In the genomic region with DNA sequence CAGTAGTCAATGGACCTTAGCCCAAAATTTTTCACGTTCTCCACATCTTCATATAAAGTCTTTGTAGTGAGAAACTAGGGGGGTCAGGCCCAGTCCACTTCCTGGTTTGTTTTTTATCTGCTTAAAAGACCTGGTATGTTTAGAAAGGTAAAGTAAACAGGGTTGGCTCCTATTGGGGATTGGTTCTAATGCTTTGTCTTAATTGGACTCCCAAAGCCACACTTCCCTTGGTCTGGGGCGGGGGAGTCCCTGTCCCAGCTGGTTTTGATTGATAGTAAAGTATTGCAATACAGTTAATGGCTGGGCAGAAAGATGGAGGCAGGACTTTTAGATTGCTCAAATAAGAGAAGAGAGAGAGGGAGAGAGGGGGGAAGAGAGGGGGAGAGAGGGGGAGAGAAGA, we compare ENCODE assay signal across 27 mouse cellular contexts. TPM values are rescaled to one million over a fixed set of nuclear protein-coding genes. Genes with fewer than 3 reads are reported as not detected.
A peak's percentile ranks its signal among the peaks of the same experiment; 100 is the strongest.
DNase-seq lines count a peak whose midpoint lies in the region; ATAC-seq and TF ChIP-seq lines count a peak whose summit lies in the region.
"Had no signal": no experiment of that assay in that cellular context is flagged by ENCODE, and none has a peak within 500 bp of the region (broad histone marks: within the 10 kb centered on the region; RNA-seq: fewer than 3 reads in every experiment).

No protein-coding gene starts in this region.

- no peak for ATAC-seq in forebrain, embryonic 11.5 days (replicated peaks; ENCODE audit: low FRiP score)
- ATAC-seq in forebrain, embryonic 14.5 days, result no peak
- ATAC-seq in liver, embryonic 11.5 days (replicated peaks; ENCODE audit: low FRiP score), result peak; percentile 46; the same call in 1 of the 2 replicates
- no peak for ATAC-seq in liver, postnatal 0 days
- peak; percentile 72 for ATAC-seq in stomach, embryonic 15.5 days (ENCODE audit: insufficient read depth, low FRiP score, low read depth)
- ATAC-seq: forebrain, embryonic 16.5 days; hindbrain, postnatal 0 days; midbrain, embryonic 13.5 days had no signal

- H3K27me3 ChIP-seq in forebrain, embryonic 11.5 days (ENCODE audit: control insufficient read depth, insufficient read depth, low read length), result no peaks in the 10 kb centered on the region
- H3K27me3 ChIP-seq in forebrain, embryonic 14.5 days (replicated peaks; ENCODE audit: control insufficient read depth, insufficient read depth, low read length), result no peaks in the 10 kb centered on the region
- no peaks in the 10 kb centered on the region for H3K27me3 ChIP-seq in liver, embryonic 11.5 days (replicated peaks; ENCODE audit: control insufficient read depth, insufficient read depth, low read length)
- no peaks in the 10 kb centered on the region for H3K27me3 ChIP-seq in liver, postnatal 0 days (ENCODE audit: insufficient read depth, low read length)
- no peaks in the 10 kb centered on the region for H3K27me3 ChIP-seq in stomach, embryonic 15.5 days (replicated peaks)
- H3K27me3 ChIP-seq: megakaryocyte, embryonic 14.5 days; midbrain, embryonic 13.5 days; neural tube, embryonic 13.5 days had no signal

- H3K27ac ChIP-seq in forebrain, embryonic 11.5 days (ENCODE audit: low read depth, low read length), result no peak overlapping the region
- H3K27ac ChIP-seq in forebrain, embryonic 14.5 days (ENCODE audit: low read depth, low read length), result no peak overlapping the region
- H3K27ac ChIP-seq in liver, embryonic 11.5 days (ENCODE audit: low read depth, low read length), result no peak overlapping the region
- no peak overlapping the region for H3K27ac ChIP-seq in liver, postnatal 0 days (ENCODE audit: low read depth)
- peak overlapping the region; percentile 48; the same call in 1 of the 2 replicates for H3K27ac ChIP-seq in stomach, embryonic 15.5 days
- H3K27ac ChIP-seq: heart, embryonic 10.5 days; hindbrain, embryonic 10.5 days; hindbrain, postnatal 0 days; left cerebral cortex, adult 2 months; midbrain, embryonic 13.5 days; neural tube, embryonic 13.5 days had no signal

- no peak for TF ChIP-seq CTCF in liver, postnatal 0 days (IDR thresholded peaks at IDR 0.05; ENCODE audit: low read depth)

- H3K4me2 ChIP-seq in forebrain, embryonic 11.5 days (ENCODE audit: low read depth, low read length, severe bottlenecking), result no peak overlapping the region
- no peak overlapping the region for H3K4me2 ChIP-seq in forebrain, embryonic 14.5 days (ENCODE audit: low read length)
- no peak overlapping the region for H3K4me2 ChIP-seq in liver, embryonic 11.5 days
- H3K4me2 ChIP-seq in liver, postnatal 0 days (ENCODE audit: low read depth, low read length), result no peak overlapping the region
- no peak overlapping the region for H3K4me2 ChIP-seq in stomach, embryonic 15.5 days
- H3K4me2 ChIP-seq: midbrain, embryonic 13.5 days; neural tube, embryonic 13.5 days had no signal

- WGBS in forebrain, embryonic 11.5 days, result 87% methylated on average over 2 of the region's 2 CpGs
- 77% methylated on average over 2 of the region's 2 CpGs for WGBS in forebrain, embryonic 14.5 days
- WGBS in liver, embryonic 11.5 days, result 36% methylated on average over 2 of the region's 2 CpGs
- 35% methylated on average over 2 of the region's 2 CpGs for WGBS in liver, postnatal 0 days (ENCODE audit: insufficient replicate concordance)
- 46% methylated on average over 2 of the region's 2 CpGs for WGBS in stomach, embryonic 15.5 days

- TF ChIP-seq EP300 in liver, postnatal 0 days (IDR thresholded peaks at IDR 0.05; ENCODE audit: low read depth), result no peak

- H3K4me1 ChIP-seq in forebrain, embryonic 11.5 days (replicated peaks; ENCODE audit: control insufficient read depth, insufficient read depth, low read length), result no peaks in the 10 kb centered on the region
- no peaks in the 10 kb centered on the region for H3K4me1 ChIP-seq in forebrain, embryonic 14.5 days (ENCODE audit: control insufficient read depth, insufficient read depth, low read length)
- H3K4me1 ChIP-seq in liver, embryonic 11.5 days (replicated peaks; ENCODE audit: control insufficient read depth, insufficient read depth, low read length), result no peaks in the 10 kb centered on the region; the same call in 1 of the 2 replicates
- peaks cover 5% of the 10 kb centered on the region; the same call in 1 of the 2 replicates for H3K4me1 ChIP-seq in liver, postnatal 0 days (ENCODE audit: insufficient read depth)
- H3K4me1 ChIP-seq in stomach, embryonic 15.5 days, result no peaks in the 10 kb centered on the region
- H3K4me1 ChIP-seq: midbrain, embryonic 13.5 days; neural tube, embryonic 13.5 days had no signal

- no peaks in the 10 kb centered on the region for H3K9me3 ChIP-seq in forebrain, embryonic 11.5 days (ENCODE audit: control insufficient read depth, low read length)
- no peaks in the 10 kb centered on the region for H3K9me3 ChIP-seq in forebrain, embryonic 14.5 days (replicated peaks; ENCODE audit: control insufficient read depth, low read length)
- H3K9me3 ChIP-seq in liver, embryonic 11.5 days (ENCODE audit: control insufficient read depth, low read length), result no peaks in the 10 kb centered on the region
- H3K9me3 ChIP-seq in liver, postnatal 0 days (ENCODE audit: low read length), result no peaks in the 10 kb centered on the region
- H3K9me3 ChIP-seq in stomach, embryonic 15.5 days, result no peaks in the 10 kb centered on the region
- H3K9me3 ChIP-seq: heart, embryonic 10.5 days; hindbrain, embryonic 10.5 days; megakaryocyte, embryonic 14.5 days; midbrain, embryonic 13.5 days; neural tube, embryonic 13.5 days had no signal

- peak; percentile 13 for DNase-seq in forebrain, embryonic 11.5 days (ENCODE audit: low spot score)
- no peak for DNase-seq in forebrain, embryonic 14.5 days (ENCODE audit: low spot score)
- no peak for DNase-seq in liver, embryonic 11.5 days (ENCODE audit: low spot score)
- no peak for DNase-seq in liver, postnatal 0 days
- peak; percentile 54 for DNase-seq in NIH3T3 (ENCODE audit: low read depth)
- no peak for DNase-seq in frontal cortex, adult 2 months (ENCODE audit: extremely low spot score in 1 of 2, low spot score in 1 of 2)
- no peak for DNase-seq in heart, adult 8-10 months (ENCODE audit: low spot score)
- DNase-seq: adrenal gland, adult 8-10 months; cerebellum, adult 18-20 months; cerebellum, postnatal 36 days; gastrocnemius, postnatal 36 days; kidney, adult 18-20 months; kidney, postnatal 10 days; lung, postnatal 36 days; right cerebral cortex, postnatal 4 days had no signal

- H3K36me3 ChIP-seq in forebrain, embryonic 11.5 days (ENCODE audit: control insufficient read depth, insufficient read depth, low read length), result no peaks in the 10 kb centered on the region
- no peaks in the 10 kb centered on the region for H3K36me3 ChIP-seq in forebrain, embryonic 14.5 days (ENCODE audit: control insufficient read depth, insufficient read depth, low read length)
- H3K36me3 ChIP-seq in liver, embryonic 11.5 days (ENCODE audit: control insufficient read depth, insufficient read depth, low read length), result no peaks in the 10 kb centered on the region
- H3K36me3 ChIP-seq in liver, postnatal 0 days (replicated peaks; ENCODE audit: insufficient read depth, low read length), result no peaks in the 10 kb centered on the region
- H3K36me3 ChIP-seq in stomach, embryonic 15.5 days, result no peaks in the 10 kb centered on the region
- H3K36me3 ChIP-seq: heart, embryonic 10.5 days; hindbrain, embryonic 10.5 days; midbrain, embryonic 13.5 days; neural tube, embryonic 13.5 days had no signal

- H3K9ac ChIP-seq in forebrain, embryonic 11.5 days (ENCODE audit: low read length), result no peak overlapping the region
- H3K9ac ChIP-seq in forebrain, embryonic 14.5 days (ENCODE audit: low read length), result no peak overlapping the region
- no peak overlapping the region for H3K9ac ChIP-seq in liver, embryonic 11.5 days (ENCODE audit: low read depth, low read length)
- H3K9ac ChIP-seq in liver, postnatal 0 days (replicated peaks), result no peak overlapping the region
- H3K9ac ChIP-seq in stomach, embryonic 15.5 days, result no peak overlapping the region
- H3K9ac ChIP-seq: midbrain, embryonic 13.5 days; neural tube, embryonic 13.5 days had no signal

- no peak overlapping the region for H3K4me3 ChIP-seq in forebrain, embryonic 11.5 days (ENCODE audit: low read depth, low read length)
- H3K4me3 ChIP-seq in forebrain, embryonic 14.5 days (ENCODE audit: low read depth, low read length), result no peak overlapping the region
- no peak overlapping the region for H3K4me3 ChIP-seq in liver, embryonic 11.5 days (ENCODE audit: low read depth, low read length)
- no peak overlapping the region for H3K4me3 ChIP-seq in liver, postnatal 0 days (ENCODE audit: low read depth, low read length)
- no peak overlapping the region for H3K4me3 ChIP-seq in stomach, embryonic 15.5 days (replicated peaks)
- H3K4me3 ChIP-seq: heart, embryonic 10.5 days; hindbrain, embryonic 10.5 days; left cerebral cortex, adult 2 months; midbrain, embryonic 13.5 days; neural tube, embryonic 13.5 days had no signal

RNA-seq across cellular contexts. Expression of a gene that starts 21.0 kb away (rescaled TPM):
- polyA plus RNA-seq in forebrain, embryonic 11.5 days (2014; fragmentation: Nextera tagmentation; extraction: Ambion mirVana), result not detected in 2 replicates
- 0.23 and 0.28 TPM in 2 replicates for polyA plus RNA-seq in forebrain, embryonic 14.5 days (2014; fragmentation: Nextera tagmentation; extraction: Ambion mirVana)
- polyA plus RNA-seq in liver, embryonic 11.5 days (2014; fragmentation: Nextera tagmentation; extraction: Ambion mirVana), result 0.22 and 0.34 TPM in 2 replicates
- 0.40 and 0.42 TPM in 2 replicates for polyA plus RNA-seq in liver, postnatal 0 days (2015; fragmentation: Nextera tagmentation; extraction: Ambion mirVana)
- polyA plus RNA-seq in stomach, embryonic 15.5 days (2015; fragmentation: Nextera tagmentation; extraction: Ambion mirVana), result 40.1 and 57.2 TPM in 2 replicates
- 0.18 TPM in 1 of 2 replicates, not detected in the other for polyA plus RNA-seq in frontal cortex, adult 2 months (2012; rRNA removed)
- under 1 TPM in 2 of 4 experiments, not detected in 2; 0.44 to 0.57 TPM for total RNA-seq in heart, adult 8-10 months (2022)
- total RNA-seq: gastrocnemius, postnatal 36 days; hindbrain, postnatal 0 days; left cerebral cortex, postnatal 36 days had no signal
- polyA plus RNA-seq: hindbrain, embryonic 10.5 days; hindbrain, postnatal 0 days; midbrain, embryonic 13.5 days; neural tube, embryonic 13.5 days had no signal

RNA-seq across cellular contexts. Expression of a gene that starts 22.6 kb away (rescaled TPM):
- not detected in 2 replicates for polyA plus RNA-seq in forebrain, embryonic 11.5 days (2014; fragmentation: Nextera tagmentation; extraction: Ambion mirVana)
- not detected in 2 replicates for polyA plus RNA-seq in forebrain, embryonic 14.5 days (2014; fragmentation: Nextera tagmentation; extraction: Ambion mirVana)
- not detected in 2 replicates for polyA plus RNA-seq in liver, embryonic 11.5 days (2014; fragmentation: Nextera tagmentation; extraction: Ambion mirVana)
- polyA plus RNA-seq in liver, postnatal 0 days (2015; fragmentation: Nextera tagmentation; extraction: Ambion mirVana), result 0.34 and 0.77 TPM in 2 replicates
- polyA plus RNA-seq in stomach, embryonic 15.5 days (2015; fragmentation: Nextera tagmentation; extraction: Ambion mirVana), result not detected in 2 replicates
- 0.50 and 1.1 TPM in 2 replicates for polyA plus RNA-seq in frontal cortex, adult 2 months (2012; rRNA removed)
- total RNA-seq in heart, adult 8-10 months (2022), result under 1 TPM in 1 of 4 experiments, not detected in 3; 0.81 TPM
- total RNA-seq: gastrocnemius, postnatal 36 days; hindbrain, postnatal 0 days had no signal
- polyA plus RNA-seq: embryonic facial prominence, embryonic 14.5 days; forebrain, embryonic 16.5 days; heart, embryonic 10.5 days; hindbrain, embryonic 10.5 days; liver, embryonic 16.5 days; midbrain, embryonic 13.5 days; neural tube, embryonic 13.5 days had no signal

RNA-seq across cellular contexts. Expression of a gene that starts 25.4 kb away (rescaled TPM):
- 1.9 and 2.2 TPM in 2 replicates for polyA plus RNA-seq in forebrain, embryonic 11.5 days (2014; fragmentation: Nextera tagmentation; extraction: Ambion mirVana)
- polyA plus RNA-seq in forebrain, embryonic 14.5 days (2014; fragmentation: Nextera tagmentation; extraction: Ambion mirVana), result 5.0 and 9.4 TPM in 2 replicates
- 7.7 and 8.2 TPM in 2 replicates for polyA plus RNA-seq in liver, embryonic 11.5 days (2014; fragmentation: Nextera tagmentation; extraction: Ambion mirVana)
- 4.5 and 6.2 TPM in 2 replicates for polyA plus RNA-seq in liver, postnatal 0 days (2015; fragmentation: Nextera tagmentation; extraction: Ambion mirVana)
- 150 and 225 TPM in 2 replicates for polyA plus RNA-seq in stomach, embryonic 15.5 days (2015; fragmentation: Nextera tagmentation; extraction: Ambion mirVana)
- polyA plus RNA-seq in frontal cortex, adult 2 months (2012; rRNA removed), result 156 and 163 TPM in 2 replicates
- total RNA-seq in heart, adult 8-10 months (2022), result 100 to 1,000 TPM; 260 to 429 (median 309) TPM

RNA-seq across cellular contexts. Expression of a gene that starts 40.7 kb away (rescaled TPM):
- polyA plus RNA-seq in forebrain, embryonic 11.5 days (2014; fragmentation: Nextera tagmentation; extraction: Ambion mirVana), result 21.3 and 25.2 TPM in 2 replicates
- polyA plus RNA-seq in forebrain, embryonic 14.5 days (2014; fragmentation: Nextera tagmentation; extraction: Ambion mirVana), result 17.9 and 18.8 TPM in 2 replicates
- 181 and 183 TPM in 2 replicates for polyA plus RNA-seq in liver, embryonic 11.5 days (2014; fragmentation: Nextera tagmentation; extraction: Ambion mirVana)
- 190 and 192 TPM in 2 replicates for polyA plus RNA-seq in liver, postnatal 0 days (2015; fragmentation: Nextera tagmentation; extraction: Ambion mirVana)
- 56.1 and 70.2 TPM in 2 replicates for polyA plus RNA-seq in stomach, embryonic 15.5 days (2015; fragmentation: Nextera tagmentation; extraction: Ambion mirVana)
- 25.5 and 28.9 TPM in 2 replicates for polyA plus RNA-seq in frontal cortex, adult 2 months (2012; rRNA removed)
- 10 to 100 TPM; 19.6 to 27.6 (median 22.0) TPM for total RNA-seq in heart, adult 8-10 months (2022)

RNA-seq across cellular contexts. Expression of a gene that starts 43.5 kb away (rescaled TPM):
- polyA plus RNA-seq in forebrain, embryonic 11.5 days (2014; fragmentation: Nextera tagmentation; extraction: Ambion mirVana), result 0.61 and 0.99 TPM in 2 replicates
- 0.14 TPM in 1 of 2 replicates, not detected in the other for polyA plus RNA-seq in forebrain, embryonic 14.5 days (2014; fragmentation: Nextera tagmentation; extraction: Ambion mirVana)
- polyA plus RNA-seq in liver, embryonic 11.5 days (2014; fragmentation: Nextera tagmentation; extraction: Ambion mirVana), result 8.7 and 11.1 TPM in 2 replicates
- 10.6 and 11.1 TPM in 2 replicates for polyA plus RNA-seq in liver, postnatal 0 days (2015; fragmentation: Nextera tagmentation; extraction: Ambion mirVana)
- polyA plus RNA-seq in stomach, embryonic 15.5 days (2015; fragmentation: Nextera tagmentation; extraction: Ambion mirVana), result 5.5 and 7.7 TPM in 2 replicates
- polyA plus RNA-seq in frontal cortex, adult 2 months (2012; rRNA removed), result 0.50 and 0.62 TPM in 2 replicates
- total RNA-seq in heart, adult 8-10 months (2022), result 10 to 100 TPM; 17.9 to 24.4 (median 22.7) TPM
- total RNA-seq: left cerebral cortex, adult 2 months; left cerebral cortex, postnatal 36 days had no signal

Comparison
In these comparisons a context has a peak if more than half of its experiments do, and no peak if none do; other contexts are left out.
1. ATAC-seq: peak in liver, embryonic 11.5 days (single experiment) and stomach, embryonic 15.5 days (single experiment); none in forebrain, embryonic 11.5 days (single experiment), forebrain, embryonic 14.5 days (single experiment) and liver, postnatal 0 days (single experiment).
2. DNase-seq: peak in forebrain, embryonic 11.5 days (single experiment) and NIH3T3 (single experiment); none in forebrain, embryonic 14.5 days (single experiment), liver, embryonic 11.5 days (single experiment), liver, postnatal 0 days (single experiment), frontal cortex, adult 2 months (0 of 2) and heart, adult 8-10 months (single experiment).
3. RNA of a gene that starts 21.0 kb away (polyA plus RNA-seq): 40.1 to 57.2 TPM in stomach, embryonic 15.5 days; 0.40 to 0.42 TPM in liver, postnatal 0 days, 0.22 to 0.34 TPM in liver, embryonic 11.5 days, 0.23 to 0.28 TPM in forebrain, embryonic 14.5 days, 0.18 TPM in frontal cortex, adult 2 months and not detected in forebrain, embryonic 11.5 days; every median in the first group is over 10 times any median in the second.
4. RNA of a gene that starts 25.4 kb away (polyA plus RNA-seq): 150 to 225 TPM in stomach, embryonic 15.5 days and 156 to 163 TPM in frontal cortex, adult 2 months; 7.7 to 8.2 TPM in liver, embryonic 11.5 days, 5.0 to 9.4 TPM in forebrain, embryonic 14.5 days, 4.5 to 6.2 TPM in liver, postnatal 0 days and 1.9 to 2.2 TPM in forebrain, embryonic 11.5 days; every median in the first group is over 10 times any median in the second.